Mouse (Mus musculus) stomach, postnatal 0 days (tissue): ENCODE results near the gene Atxn7l3. TPM values are rescaled to one million over a fixed set of nuclear protein-coding genes. Genes with fewer than 3 reads are reported as not detected.

Experiments used
- ATAC-seq: fragments of 200-750 bp; cut with Nextera tagmentation; 2 replicates; pipeline ENCODE4 v1.8.0; 2017; ENCODE audit not compliant: low FRiP score, low TSS enrichment
- DNase-seq: peaks from one replicate; pipeline ENCODE4 v3.0.0-alpha.2; 2016; ENCODE audit warnings: low spot score
- H3K27ac ChIP-seq: fragments of 300-500 bp; sonication (generic); replicated peaks from 2 replicates; pipeline ENCODE4 v1.5.1; 2014; ENCODE audit warnings: mild to moderate bottlenecking, control low read depth
- H3K27me3 ChIP-seq: fragments of 300-500 bp; sonication (generic); 2 replicates; pipeline ENCODE4 v1.6.1; 2014; ENCODE audit warnings: low read length; ENCODE audit not compliant: control insufficient read depth, insufficient read depth
- H3K36me3 ChIP-seq: fragments of 300-500 bp; sonication (generic); 2 replicates; pipeline ENCODE4 v1.6.1; 2014; ENCODE audit warnings: low read length, mixed read lengths; ENCODE audit not compliant: control insufficient read depth, insufficient read depth
- H3K4me1 ChIP-seq: fragments of 300-500 bp; sonication (generic); replicated peaks from 2 replicates; pipeline ENCODE4 v1.6.1; 2014; ENCODE audit warnings: antibody characterized with exemption; ENCODE audit not compliant: control insufficient read depth, insufficient read depth
- H3K4me2 ChIP-seq: fragments of 300-500 bp; sonication (generic); replicated peaks from 2 replicates; pipeline ENCODE4 v1.6.1; 2014; ENCODE audit warnings: low read depth, mild to moderate bottlenecking, control low read depth, moderate library complexity
- H3K4me3 ChIP-seq: fragments of 300-500 bp; sonication (generic); 2 replicates; pipeline ENCODE4 v1.5.1; 2014; ENCODE audit warnings: low read depth, low read length, control low read depth
- H3K9ac ChIP-seq: fragments of 300-500 bp; sonication (generic); 2 replicates; pipeline ENCODE4 v1.6.1; 2014; ENCODE audit warnings: mild to moderate bottlenecking, low read length, control low read depth, mixed read lengths
- H3K9me3 ChIP-seq: fragments of 300-500 bp; sonication (generic); 2 replicates; pipeline ENCODE4 v1.6.1; 2016; ENCODE audit warnings: low read length; ENCODE audit not compliant: control insufficient read depth
- CTCF ChIP-seq: IDR thresholded peaks from 2 replicates; pipeline ENCODE4 v1.5.1; 2016; ENCODE audit warnings: antibody characterized with exemption, low read depth, mild to moderate bottlenecking, moderate library complexity
- EP300 ChIP-seq: optimal IDR thresholded peaks from 2 replicates; pipeline ENCODE3; 2016; ENCODE audit warnings: antibody characterized with exemption
- WGBS: fragments of 180-500 bp; shearing (Covaris S2); extraction: QIAGEN DNeasy Blood & Tissue Kit; methylation state at CpG from one replicate; pipeline ENCODE4 v1.1.7; 2014; 5-methylcytosine and 5-hydroxymethylcytosine counted together
- polyA plus RNA-seq: library from polyadenylated mRNA; unstranded; fragments of >200 nt; fragmentation: Nextera tagmentation; extraction: Ambion mirVana; gene quantifications from 2 replicates; pipeline ENCODE4 v1.2.1, GENCODE M21; 2015

Gene Atxn7l3
- polyA plus RNA-seq, 1 experiment from 2014 or later: 7.3 TPM

DNA sequence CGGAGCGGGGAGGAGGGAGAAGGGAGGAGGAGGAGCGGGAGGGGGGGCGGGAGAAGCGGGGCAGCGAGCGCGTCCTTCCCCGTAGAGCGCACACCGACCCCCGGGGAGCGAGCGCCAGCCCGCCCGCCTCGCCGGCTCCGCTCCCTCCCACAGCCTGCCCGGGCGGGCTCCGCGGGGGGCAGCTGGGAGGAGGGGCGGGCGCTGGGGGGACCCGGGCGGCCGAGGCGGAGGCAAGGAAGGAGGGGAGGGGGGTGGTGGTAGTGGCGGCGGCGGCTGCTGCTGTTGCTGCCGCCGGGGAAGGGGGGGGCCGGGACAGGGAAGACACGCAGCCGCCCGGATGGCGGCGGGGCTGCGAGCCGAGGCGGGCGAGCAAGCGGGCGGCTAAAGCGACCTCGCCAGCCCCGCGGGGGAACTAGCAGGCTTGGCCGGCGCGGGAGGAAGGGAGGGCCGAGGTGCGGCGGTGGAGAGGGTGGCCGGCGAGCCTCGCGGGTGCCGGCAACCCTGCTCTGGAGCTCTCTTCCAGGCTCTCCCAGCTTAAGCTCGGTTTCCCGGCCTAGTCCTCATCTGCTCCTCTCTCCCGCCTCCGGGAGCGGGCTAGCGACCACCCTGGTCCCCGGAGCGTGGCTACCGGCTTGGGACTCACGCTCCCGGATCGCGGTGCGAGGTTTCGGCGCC is 21.6 kb upstream of the Atxn7l3 start:
- H3K36me3 ChIP-seq: peaks cover 9% of the 10 kb centered on the region
- no peaks in the 10 kb centered on the region for H3K27me3 ChIP-seq
- H3K27ac ChIP-seq: peak overlapping the region; percentile 99
- H3K9ac ChIP-seq: peak overlapping the region; percentile 99
- peak overlapping the region; percentile 88 for H3K4me2 ChIP-seq
- TF ChIP-seq EP300 (no peak), CTCF (no peak; the same call in 1 of the 2 replicates)
- H3K4me1 ChIP-seq: peaks cover 7% of the 10 kb centered on the region
- H3K9me3 ChIP-seq: no peaks in the 10 kb centered on the region
- DNase-seq (peak; percentile 85), ATAC-seq (peak; percentile 64)
- peak overlapping the region; percentile 94 for H3K4me3 ChIP-seq
- 0% methylated on average over 22 of the region's 77 CpGs for whole genome bisulfite sequencing

DNA sequence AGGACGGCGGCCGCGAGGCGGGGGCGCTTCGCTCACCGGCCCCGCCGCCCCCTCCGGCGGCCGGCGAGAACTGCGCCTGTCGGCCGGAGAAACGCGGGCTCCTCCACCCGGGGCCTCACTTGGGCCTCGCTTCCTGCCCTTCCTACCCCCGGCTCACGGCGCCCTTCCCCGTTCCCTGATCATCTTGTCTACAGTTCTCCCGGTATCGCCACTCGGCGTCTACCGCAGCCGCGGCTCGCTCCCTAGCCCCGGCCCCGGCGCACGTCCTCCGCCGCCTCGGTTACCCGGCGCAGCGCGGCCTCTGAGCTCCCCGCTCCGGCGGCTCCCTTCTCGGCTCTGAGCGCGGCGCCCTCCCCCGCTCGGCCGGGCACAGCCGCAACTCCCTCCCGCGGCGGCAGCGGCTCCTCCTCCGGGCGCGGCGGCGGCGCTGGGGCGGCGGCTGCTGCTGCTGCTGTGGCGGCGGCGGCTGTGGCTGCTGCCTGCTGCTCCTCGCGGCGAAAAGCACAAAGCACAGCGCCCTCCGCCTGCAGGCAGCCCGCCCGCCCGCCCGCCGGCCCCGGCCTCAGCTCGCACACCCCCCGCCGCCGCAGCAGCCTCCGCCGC is 21.0 kb upstream of the Atxn7l3 start:
- Histone ChIP-seq H3K9ac (peak overlapping the region; percentile 99), H3K9me3 (no peaks in the 10 kb centered on the region), H3K27ac (peak overlapping the region; percentile 99), H3K4me2 (peak overlapping the region; percentile 88), H3K36me3 (peaks cover 9% of the 10 kb centered on the region), H3K4me1 (peaks cover 7% of the 10 kb centered on the region), H3K4me3 (peak overlapping the region; percentile 94), H3K27me3 (no peaks in the 10 kb centered on the region)
- ATAC-seq (peak; percentile 38), DNase-seq (peak; percentile 81)
- under 1% methylated on average over 62 of the region's 87 CpGs for WGBS
- TF ChIP-seq CTCF: peak; percentile 28; the same call in 1 of the 2 replicates
- TF ChIP-seq EP300: no peak

DNA sequence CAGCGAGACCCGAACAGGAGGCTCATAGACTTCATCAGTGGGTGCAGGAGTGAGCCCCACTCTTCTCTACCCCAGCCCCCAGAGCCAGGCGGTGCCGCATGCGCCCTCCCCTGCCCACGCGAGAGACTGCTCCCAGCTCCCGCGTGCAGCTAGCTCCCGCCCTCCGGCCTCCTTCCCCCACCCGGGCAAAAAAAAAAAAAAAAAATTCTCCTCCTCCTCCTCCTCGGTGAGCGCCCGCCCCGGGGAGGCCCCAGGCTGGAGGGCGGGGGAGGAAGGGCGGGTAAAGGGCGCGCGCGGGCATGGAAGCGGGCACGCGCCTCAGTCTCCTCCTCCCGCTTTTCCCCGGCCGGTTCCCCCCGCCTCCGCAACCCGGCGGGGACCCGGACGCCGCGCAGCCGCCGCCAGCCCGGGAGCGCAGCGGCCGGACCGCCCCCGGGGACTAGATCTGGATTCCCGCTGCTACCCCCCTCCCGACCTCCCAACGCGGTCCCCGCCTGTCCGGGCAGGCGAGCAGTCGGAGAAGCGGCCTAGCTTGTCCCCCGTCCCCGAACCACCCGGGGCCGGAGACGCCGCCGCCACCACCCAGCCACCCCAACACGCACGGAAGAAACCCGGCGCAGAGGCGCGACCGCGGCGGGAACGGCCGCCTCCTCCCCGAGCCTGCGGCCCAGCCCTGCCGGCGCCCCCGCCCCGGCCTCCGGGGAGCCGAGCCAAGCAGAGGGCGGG is 20.3 kb upstream of the Atxn7l3 start:
- Histone ChIP-seq H3K4me2 (peak overlapping the region; percentile 88), H3K27ac (peak overlapping the region; percentile 99), H3K4me1 (peaks cover 7% of the 10 kb centered on the region), H3K9me3 (no peaks in the 10 kb centered on the region), H3K36me3 (peaks cover 9% of the 10 kb centered on the region), H3K4me3 (peak overlapping the region; percentile 94), H3K9ac (peak overlapping the region; percentile 99), H3K27me3 (no peaks in the 10 kb centered on the region)
- DNase-seq: peak; percentile 95
- WGBS: under 1% methylated on average over 55 of the region's 80 CpGs
- ATAC-seq: peak; percentile 53
- peak; percentile 34; the same call in 1 of the 2 replicates for TF ChIP-seq CTCF
- no peak for TF ChIP-seq EP300

DNA sequence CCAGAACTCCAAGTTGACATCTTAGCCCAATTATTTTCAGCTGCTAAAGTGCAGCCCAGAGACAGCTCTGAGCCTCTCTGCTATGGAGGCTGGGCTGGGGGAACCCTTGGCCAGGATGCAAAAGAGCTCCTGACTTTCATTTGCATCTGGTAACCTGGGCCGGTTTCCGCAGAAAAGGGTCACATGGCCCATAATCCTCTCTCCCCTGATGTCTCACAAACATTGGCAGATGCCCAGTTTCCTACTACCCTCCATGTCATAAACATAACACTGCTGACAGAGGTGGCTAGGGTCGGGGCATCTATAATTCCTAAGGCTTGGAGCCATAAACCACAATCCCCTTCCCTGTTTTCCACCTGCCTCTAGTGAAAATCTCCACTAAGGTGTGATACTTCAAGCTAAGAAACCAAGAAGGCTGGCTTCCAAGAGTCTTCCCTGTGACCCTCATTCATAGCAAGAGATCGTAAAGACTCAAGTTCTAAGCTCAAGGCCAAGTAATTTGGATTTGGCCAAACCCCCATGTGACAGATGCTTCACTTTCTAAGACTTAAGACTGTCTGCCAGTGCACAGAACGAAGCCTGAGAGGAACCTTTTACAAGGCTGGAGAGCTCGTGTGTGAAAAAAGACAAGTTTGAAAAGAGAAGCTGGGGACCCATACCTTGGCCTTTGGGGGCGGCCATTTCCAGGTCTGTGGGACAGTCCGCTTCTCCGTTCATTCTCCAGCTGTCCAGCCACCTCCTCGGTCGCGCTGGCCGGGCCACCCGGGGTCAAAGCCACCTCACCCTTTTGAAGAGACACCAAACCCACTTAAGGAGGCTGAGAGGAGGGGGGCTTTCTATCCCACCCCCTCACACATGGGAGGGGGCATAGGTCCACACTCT is 19.5 kb upstream of the Atxn7l3 start:
- DNase-seq (peak; percentile 37), ATAC-seq (no peak)
- no peak for TF ChIP-seq EP300
- TF ChIP-seq CTCF: no peak
- peak overlapping the region; percentile 99 for H3K27ac ChIP-seq
- H3K4me2 ChIP-seq: peak overlapping the region; percentile 88
- H3K27me3 ChIP-seq: no peaks in the 10 kb centered on the region
- H3K9me3 ChIP-seq: no peaks in the 10 kb centered on the region
- H3K4me1 ChIP-seq: peaks cover 7% of the 10 kb centered on the region
- H3K9ac ChIP-seq: peak overlapping the region; percentile 99
- peak overlapping the region; percentile 94 for H3K4me3 ChIP-seq
- peaks cover 9% of the 10 kb centered on the region for H3K36me3 ChIP-seq
- WGBS: 15% methylated on average over 14 of the region's 14 CpGs

DNA sequence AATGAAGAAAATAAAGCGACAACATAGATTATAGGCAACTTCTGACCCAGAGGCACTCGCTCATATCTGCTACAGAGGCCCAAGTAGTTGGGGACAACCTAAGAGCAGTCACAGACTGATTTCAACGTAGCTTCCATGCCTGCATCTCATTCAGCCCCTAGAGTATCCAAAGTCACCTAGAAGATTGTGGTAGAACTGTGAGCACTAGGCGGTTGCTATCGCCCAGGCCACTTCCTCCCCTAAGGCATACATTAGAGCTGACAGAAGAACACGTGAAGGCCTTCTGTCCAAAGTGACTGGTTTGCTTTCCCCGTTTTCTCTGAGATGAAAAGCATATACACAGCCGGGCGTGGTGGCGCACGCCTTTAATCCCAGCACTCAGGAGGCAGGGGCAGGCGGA is 17.9 kb upstream of the Atxn7l3 start:
- H3K9me3 ChIP-seq: no peaks in the 10 kb centered on the region
- H3K4me1 ChIP-seq: peaks cover 13% of the 10 kb centered on the region
- TF ChIP-seq EP300 (no peak), CTCF (no peak)
- no peak overlapping the region for H3K27ac ChIP-seq
- no peaks in the 10 kb centered on the region for H3K27me3 ChIP-seq
- H3K4me2 ChIP-seq: no peak overlapping the region
- H3K36me3 ChIP-seq: peaks cover 12% of the 10 kb centered on the region
- no peak overlapping the region for H3K4me3 ChIP-seq
- DNase-seq: no peak
- WGBS: 73% methylated on average over 12 of the region's 12 CpGs
- H3K9ac ChIP-seq: no peak overlapping the region
- ATAC-seq: no peak
